Comparison of ENCODE assay signal across 8 mouse cellular contexts in the genomic region with DNA sequence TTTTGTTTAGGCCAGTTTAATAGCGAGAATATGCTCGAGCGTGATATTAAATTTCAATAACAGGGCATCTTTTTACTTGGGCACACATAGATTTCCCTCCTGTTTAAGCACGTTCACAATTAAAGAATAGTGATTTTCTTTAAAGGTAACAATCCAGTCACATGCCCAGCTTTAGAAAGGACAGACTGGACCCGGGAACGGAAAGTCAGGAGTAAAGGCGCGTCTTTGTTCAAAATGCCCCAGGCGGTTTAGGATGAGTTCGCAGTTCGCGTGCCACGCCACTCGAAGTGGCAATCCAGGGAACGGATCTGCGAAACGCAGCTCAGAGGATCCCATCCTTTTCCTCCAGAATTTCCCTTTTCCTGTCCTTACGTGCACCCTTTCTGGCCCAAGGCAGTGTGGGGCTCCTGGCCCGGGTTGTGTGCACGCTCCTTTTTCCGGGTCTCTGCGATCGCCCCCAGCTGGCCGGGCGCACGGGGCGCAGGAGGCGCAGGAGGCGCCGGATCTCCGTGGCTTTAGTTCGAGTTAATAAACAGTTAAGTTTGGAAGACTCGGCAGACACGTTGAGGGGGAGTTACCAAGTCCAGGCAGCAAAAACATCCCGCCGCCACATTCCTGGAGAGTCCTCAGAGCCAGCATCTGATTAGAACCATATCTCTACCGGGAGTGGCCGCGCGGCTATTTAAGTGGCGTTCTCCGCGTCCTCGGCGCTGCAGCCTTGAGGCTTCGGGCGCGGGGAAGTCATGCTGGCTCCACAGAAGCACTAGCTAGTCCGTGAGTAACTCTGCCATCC. TPM values are rescaled to one million over a fixed set of nuclear protein-coding genes. Genes with fewer than 3 reads are reported as not detected.
DNase-seq lines count a peak whose midpoint lies in the region; ATAC-seq and TF ChIP-seq lines count a peak whose summit lies in the region.

No protein-coding gene starts in this region.

- H3K27ac ChIP-seq in embryonic facial prominence, embryonic 11.5 days (replicated peaks; ENCODE audit: low read depth, low read length): peak overlapping the region; percentile 56; the same call in 1 of the 2 replicates
- H3K27ac ChIP-seq in heart, adult 2 months: peak overlapping the region; percentile 83
- peak overlapping the region; percentile 65 for H3K27ac ChIP-seq in kidney, adult 2 months (ENCODE audit: insufficient read depth, low read depth, low read length)
- H3K27ac ChIP-seq in limb, embryonic 11.5 days (replicated peaks; ENCODE audit: low read depth, low read length): peak overlapping the region; percentile 56; the same call in 1 of the 2 replicates
- H3K27ac ChIP-seq in midbrain, embryonic 12.5 days (replicated peaks): no peak overlapping the region

- 3% methylated on average over 49 of the region's 49 CpGs for WGBS in embryonic facial prominence, embryonic 11.5 days
- 2% methylated on average over 49 of the region's 49 CpGs for WGBS in heart, adult 2 months
- WGBS in kidney, adult 2 months: 1% methylated on average over 49 of the region's 49 CpGs
- 3% methylated on average over 49 of the region's 49 CpGs for WGBS in limb, embryonic 11.5 days
- 3% methylated on average over 49 of the region's 49 CpGs for WGBS in midbrain, embryonic 12.5 days

- peak overlapping the region; percentile 49 for H3K4me3 ChIP-seq in embryonic facial prominence, embryonic 11.5 days (ENCODE audit: low read depth, low read length)
- peak overlapping the region; percentile 44 for H3K4me3 ChIP-seq in heart, adult 2 months
- peak overlapping the region; percentile 69 for H3K4me3 ChIP-seq in kidney, adult 2 months (ENCODE audit: insufficient read depth, low read depth, low read length)
- peak overlapping the region; percentile 49 for H3K4me3 ChIP-seq in limb, embryonic 11.5 days (ENCODE audit: low read depth, low read length)
- peak overlapping the region; percentile 50 for H3K4me3 ChIP-seq in midbrain, embryonic 12.5 days

- H3K27me3 ChIP-seq in embryonic facial prominence, embryonic 11.5 days (ENCODE audit: control insufficient read depth, insufficient read depth, low read length): no peaks in the 10 kb centered on the region
- no peaks in the 10 kb centered on the region for H3K27me3 ChIP-seq in heart, adult 2 months (ENCODE audit: control insufficient read depth, insufficient read depth, low read length)
- no peaks in the 10 kb centered on the region for H3K27me3 ChIP-seq in kidney, adult 2 months (replicated peaks; ENCODE audit: control insufficient read depth, insufficient read depth, low read length)
- H3K27me3 ChIP-seq in limb, embryonic 11.5 days (ENCODE audit: control insufficient read depth, insufficient read depth, low read length): no peaks in the 10 kb centered on the region
- H3K27me3 ChIP-seq in midbrain, embryonic 12.5 days: peaks cover 12% of the 10 kb centered on the region; the same call in 1 of the 2 replicates

- peak; percentile 88 for TF ChIP-seq POLR2A in heart, adult 2 months (IDR thresholded peaks at IDR 0.05; ENCODE audit: insufficient read depth, low read depth, low read length)
- TF ChIP-seq POLR2A in kidney, adult 2 months (IDR thresholded peaks at IDR 0.05; ENCODE audit: low read depth, low read length): peak; percentile 70

- H3K79me2 ChIP-seq in heart, adult 2 months (replicated peaks; ENCODE audit: control insufficient read depth, insufficient read depth, low read length): no peaks in the 10 kb centered on the region

- H3K4me2 ChIP-seq in embryonic facial prominence, embryonic 11.5 days (ENCODE audit: low read depth, low read length): peak overlapping the region; percentile 57
- peak overlapping the region; percentile 58 for H3K4me2 ChIP-seq in limb, embryonic 11.5 days (ENCODE audit: low read depth, severe bottlenecking)
- H3K4me2 ChIP-seq in midbrain, embryonic 12.5 days (replicated peaks): peak overlapping the region; percentile 75

- ATAC-seq in embryonic facial prominence, embryonic 11.5 days (replicated peaks; ENCODE audit: insufficient number of reproducible peaks, low FRiP score, low TSS enrichment, low read depth): peak; percentile 93
- ATAC-seq in limb, embryonic 11.5 days (ENCODE audit: insufficient number of reproducible peaks, low FRiP score, low TSS enrichment, low read depth): peak; percentile 92
- peak; percentile 94 for ATAC-seq in midbrain, embryonic 12.5 days (ENCODE audit: low FRiP score, low read depth)

- peak; percentile 89 to 90 for DNase-seq in adrenal gland, postnatal 36 days
- peak; percentile 91 for DNase-seq in embryonic facial prominence, embryonic 11.5 days (ENCODE audit: low spot score)
- DNase-seq in heart, adult 2 months: peak; percentile 86 to 91
- DNase-seq in kidney, adult 2 months: peak; percentile 95
- peak; percentile 86 for DNase-seq in limb, embryonic 11.5 days (ENCODE audit: low spot score)
- peak; percentile 14 to 50 for DNase-seq in spleen, postnatal 10 days (ENCODE audit: low spot score in 2 of 2)
- no peak for DNase-seq in MN1 (ENCODE audit: low spot score)

- H3K4me1 ChIP-seq in embryonic facial prominence, embryonic 11.5 days (ENCODE audit: control insufficient read depth, insufficient read depth, low read length): no peaks in the 10 kb centered on the region
- peaks cover 13% of the 10 kb centered on the region for H3K4me1 ChIP-seq in heart, adult 2 months (ENCODE audit: control insufficient read depth, insufficient read depth, low read length)
- H3K4me1 ChIP-seq in kidney, adult 2 months (ENCODE audit: control insufficient read depth, insufficient read depth, low read length): peaks cover 28% of the 10 kb centered on the region
- peaks cover 11% of the 10 kb centered on the region; the same call in 1 of the 2 replicates for H3K4me1 ChIP-seq in limb, embryonic 11.5 days (ENCODE audit: control insufficient read depth, insufficient read depth, low read length)
- H3K4me1 ChIP-seq in midbrain, embryonic 12.5 days: peaks cover 10% of the 10 kb centered on the region; the same call in 1 of the 2 replicates

- no peaks in the 10 kb centered on the region for H3K36me3 ChIP-seq in embryonic facial prominence, embryonic 11.5 days (replicated peaks; ENCODE audit: control insufficient read depth, insufficient read depth, low read depth, low read length)
- peaks cover 18% of the 10 kb centered on the region for H3K36me3 ChIP-seq in heart, adult 2 months (ENCODE audit: control insufficient read depth, insufficient read depth, low read length)
- no peaks in the 10 kb centered on the region for H3K36me3 ChIP-seq in kidney, adult 2 months (ENCODE audit: control insufficient read depth, insufficient read depth, low read length)
- no peaks in the 10 kb centered on the region for H3K36me3 ChIP-seq in limb, embryonic 11.5 days (ENCODE audit: control insufficient read depth, insufficient read depth, low read length)
- no peaks in the 10 kb centered on the region for H3K36me3 ChIP-seq in midbrain, embryonic 12.5 days

- TF ChIP-seq EP300 in heart, adult 2 months (IDR thresholded peaks at IDR 0.05; ENCODE audit: insufficient read depth, low read depth, low read length): 0 out of 2 replicates have a peak, but pooled peaks have one; percentile 7

- peak; percentile 84 for TF ChIP-seq CTCF in heart, adult 2 months (IDR thresholded peaks at IDR 0.05)
- peak; percentile 37 for TF ChIP-seq CTCF in kidney, adult 2 months (conservative IDR thresholded peaks at IDR 0.05; ENCODE audit: insufficient read depth, insufficient read length, low read depth, low read length)

- no peaks in the 10 kb centered on the region for H3K9me3 ChIP-seq in embryonic facial prominence, embryonic 11.5 days (replicated peaks; ENCODE audit: control insufficient read depth, low read length)
- no peaks in the 10 kb centered on the region for H3K9me3 ChIP-seq in limb, embryonic 11.5 days (ENCODE audit: control insufficient read depth, low read length)
- no peaks in the 10 kb centered on the region for H3K9me3 ChIP-seq in midbrain, embryonic 12.5 days

- peak overlapping the region; percentile 57 for H3K9ac ChIP-seq in embryonic facial prominence, embryonic 11.5 days (replicated peaks; ENCODE audit: low read length)
- H3K9ac ChIP-seq in heart, adult 2 months (ENCODE audit: low read depth, low read length): peak overlapping the region; percentile 60
- peak overlapping the region; percentile 67 for H3K9ac ChIP-seq in limb, embryonic 11.5 days (ENCODE audit: low read length)
- peak overlapping the region; percentile 43; the same call in 1 of the 2 replicates for H3K9ac ChIP-seq in midbrain, embryonic 12.5 days (replicated peaks)

- intact Hi-C loops in heart, adult 2 months (cut with DNase I): loop anchor here (1.0 to 5.0 kb wide), 4 partner anchors 51 to 148 kb away; no protein-coding TSS in a partner anchor

RNA-seq across cellular contexts. Expression of gene C9, which starts 58.8 kb away (rescaled TPM):
- total RNA-seq in adrenal gland, postnatal 36 days (2021): under 1 TPM in 1 of 2 experiments, not detected in 1; 0.33 TPM
- polyA plus RNA-seq in embryonic facial prominence, embryonic 11.5 days (2014; fragmentation: Nextera tagmentation; extraction: Ambion mirVana): not detected in 2 replicates
- total RNA-seq in heart, adult 2 months (2021): not detected
- not detected in 2 replicates for polyA plus RNA-seq in heart, adult 2 months (2012; rRNA removed)
- not detected in 2 replicates for polyA plus RNA-seq in kidney, adult 2 months (2012; rRNA removed)
- not detected in 2 replicates for polyA plus RNA-seq in limb, embryonic 11.5 days (2014; fragmentation: Nextera tagmentation; extraction: Ambion mirVana)
- 0.27 TPM in 1 of 2 replicates, not detected in the other for polyA plus RNA-seq in midbrain, embryonic 12.5 days (2016; fragmentation: Nextera tagmentation; extraction: Ambion mirVana)
